Mouse (Mus musculus) stomach, embryonic 15.5 days (tissue): ENCODE measurements around the gene Olfr1211. TPM values are rescaled to one million over a fixed set of nuclear protein-coding genes. Genes with fewer than 3 reads are reported as not detected.

Experiments
- ATAC-seq: fragments of 200-750 bp; cut with Nextera tagmentation; 2 replicates; pipeline ENCODE4 v1.8.0; 2017; ENCODE audit warnings: low read depth, moderate number of reproducible peaks, moderate TSS enrichment; ENCODE audit not compliant: insufficient read depth, low FRiP score
- H3K27ac ChIP-seq: fragments of 300-500 bp; sonication (generic); 2 replicates; pipeline ENCODE4 v1.5.1; 2015; ENCODE audit warnings: mild to moderate bottlenecking, inconsistent platforms
- H3K27me3 ChIP-seq: fragments of 300-500 bp; sonication (generic); replicated peaks from 2 replicates; pipeline ENCODE4 v1.6.1; 2015; ENCODE audit warnings: inconsistent platforms
- H3K36me3 ChIP-seq: fragments of 300-500 bp; sonication (generic); 2 replicates; pipeline ENCODE4 v1.6.1; 2015; ENCODE audit warnings: inconsistent platforms
- H3K4me1 ChIP-seq: fragments of 300-500 bp; sonication (generic); 2 replicates; pipeline ENCODE4 v1.6.1; 2015; ENCODE audit warnings: inconsistent platforms
- H3K4me2 ChIP-seq: fragments of 300-500 bp; sonication (generic); 2 replicates; pipeline ENCODE4 v1.6.1; 2015; ENCODE audit warnings: mild to moderate bottlenecking, inconsistent platforms
- H3K4me3 ChIP-seq: fragments of 300-500 bp; sonication (generic); replicated peaks from 2 replicates; pipeline ENCODE4 v1.5.1; 2015; ENCODE audit warnings: inconsistent platforms
- H3K9ac ChIP-seq: fragments of 300-500 bp; sonication (generic); 2 replicates; pipeline ENCODE4 v1.6.1; 2015; ENCODE audit warnings: inconsistent platforms
- H3K9me3 ChIP-seq: fragments of 300-500 bp; sonication (generic); 2 replicates; pipeline ENCODE4 v1.6.1; 2016; ENCODE audit warnings: inconsistent platforms
- WGBS: fragments of 180-500 bp; shearing (Covaris S2); methylation state at CpG from one replicate; pipeline ENCODE4 v1.1.7; 2015; 5-methylcytosine and 5-hydroxymethylcytosine counted together
- polyA plus RNA-seq: library from polyadenylated mRNA; unstranded; fragments of >200 nt; fragmentation: Nextera tagmentation; extraction: Ambion mirVana; gene quantifications from 2 replicates; pipeline ENCODE4 v1.2.1, GENCODE M21; 2015

Olfr1211 gene
- polyA plus RNA-seq: not detected in 2 replicates

- no peak within 1 kb of the TSS for H3K4me3 ChIP-seq
- no peaks in the 10 kb centered on the region for H3K9me3 ChIP-seq
- ATAC-seq: no peak
- no peaks in the 10 kb centered on the region for H3K36me3 ChIP-seq
- H3K27ac ChIP-seq: no peak within 1 kb of the TSS
- no peaks in the 10 kb centered on the region for H3K27me3 ChIP-seq
- WGBS: 77% methylated on average over 1 of the region's 1 CpGs
- no peaks in the 10 kb centered on the region for H3K4me1 ChIP-seq
- H3K9ac ChIP-seq: no peak within 1 kb of the TSS
- H3K4me2 ChIP-seq: no peak within 1 kb of the TSS
Observed at GRCm38 (mm10) chr2:88938011-88938410, at the start of gene Olfr1211. TSS of gene Olfr1211 (minus strand) at chr2:88938111.

DNA sequence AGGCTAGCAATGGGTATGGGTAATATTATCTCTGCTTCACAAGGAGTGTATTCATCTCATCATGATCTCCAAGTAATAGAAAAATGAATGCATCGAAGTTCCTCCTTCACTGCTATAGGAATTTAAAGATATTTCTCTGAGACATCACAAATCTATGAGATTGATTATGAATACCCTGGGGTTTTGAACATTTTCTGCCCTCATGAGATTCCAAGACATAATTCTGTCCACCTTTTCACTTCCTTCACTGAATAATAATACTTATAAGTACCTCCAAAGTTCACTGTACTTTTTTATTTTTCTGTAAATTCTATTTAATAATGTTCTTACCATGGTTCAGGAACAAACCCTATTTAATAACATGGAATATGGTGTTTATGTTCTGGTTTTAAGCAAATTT lies 42.3 kb upstream of the Olfr1211 start, which contains the start of gene Gm13762:
Gene Gm13762, minus strand, starts transcription at position 101 of the 400 bp plus-strand sequence.
- H3K36me3 ChIP-seq: no peaks in the 10 kb centered on the region
- H3K9me3 ChIP-seq: no peaks in the 10 kb centered on the region
- H3K4me3 ChIP-seq: no peak within 1 kb of the TSS
- no peak within 1 kb of the TSS for H3K9ac ChIP-seq
- no peak within 1 kb of the TSS for H3K27ac ChIP-seq
- H3K4me2 ChIP-seq: no peak within 1 kb of the TSS
- H3K27me3 ChIP-seq: no peaks in the 10 kb centered on the region
- ATAC-seq: no peak
- 74% methylated on average over 1 of the region's 1 CpGs for WGBS
- no peaks in the 10 kb centered on the region for H3K4me1 ChIP-seq

- no peak for ATAC-seq
- no peaks in the 10 kb centered on the region for H3K9me3 ChIP-seq
- H3K9ac ChIP-seq: no peak within 1 kb of the TSS
- H3K4me1 ChIP-seq: no peaks in the 10 kb centered on the region
- no peak within 1 kb of the TSS for H3K27ac ChIP-seq
- no peaks in the 10 kb centered on the region for H3K27me3 ChIP-seq
- no peaks in the 10 kb centered on the region for H3K36me3 ChIP-seq
- no peak within 1 kb of the TSS for H3K4me2 ChIP-seq
- H3K4me3 ChIP-seq: no peak within 1 kb of the TSS
Observed at GRCm38 (mm10) chr2:88953669-88954068, 15.8 kb upstream of the Olfr1211 start, which contains the start of gene Olfr1212. TSS of gene Olfr1212 (plus strand) at chr2:88953969.

DNA sequence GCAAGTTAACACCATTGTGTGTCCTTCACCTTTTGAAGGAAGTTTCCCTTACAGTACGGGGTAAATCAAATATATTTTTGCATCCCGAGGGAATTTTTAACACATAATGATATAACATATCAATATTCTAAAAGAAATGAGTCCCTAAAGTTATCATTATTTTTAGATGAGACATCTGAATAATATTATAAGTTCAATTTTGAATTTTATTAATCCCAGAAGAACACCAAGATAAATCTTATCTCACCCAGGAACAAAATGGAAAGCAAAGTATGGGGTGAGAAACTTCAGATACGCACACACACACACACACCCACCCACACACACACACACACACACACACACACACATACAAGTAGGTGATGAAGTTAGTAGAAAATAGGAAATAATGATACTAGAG lies 22.9 kb downstream of the Olfr1211 start, which contains the start of gene Olfr1209:
Gene Olfr1209, minus strand, starts transcription at position 101 of the 400 bp plus-strand sequence.
- Histone ChIP-seq H3K9me3 (no peaks in the 10 kb centered on the region), H3K36me3 (no peaks in the 10 kb centered on the region)

DNA sequence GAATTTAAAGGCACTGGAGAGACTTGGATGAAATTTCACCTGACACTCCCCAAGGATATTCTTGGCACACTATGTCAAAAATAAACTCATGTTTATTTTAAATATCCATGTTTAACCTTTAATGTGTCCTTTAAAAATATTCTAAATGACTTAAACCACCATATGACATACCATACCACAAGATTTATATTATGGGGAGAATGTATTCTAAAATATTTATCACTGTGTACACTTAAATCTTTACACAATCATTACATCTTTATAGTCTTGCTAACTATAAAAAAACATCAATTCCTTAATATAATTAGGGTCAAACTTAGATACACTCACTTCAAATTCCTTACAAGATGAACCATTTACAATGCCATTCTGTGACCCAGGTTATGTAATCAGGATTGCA lies 35.7 kb downstream of the Olfr1211 start, which contains the start of gene Olfr1208:
Gene Olfr1208, minus strand, starts transcription at position 101 of the 400 bp plus-strand sequence.
- H3K4me2 ChIP-seq: no peak within 1 kb of the TSS
- no peaks in the 10 kb centered on the region for H3K36me3 ChIP-seq
- H3K27ac ChIP-seq: no peak within 1 kb of the TSS
- H3K9me3 ChIP-seq: no peaks in the 10 kb centered on the region
- H3K4me3 ChIP-seq: no peak within 1 kb of the TSS
- no peaks in the 10 kb centered on the region for H3K4me1 ChIP-seq
- H3K9ac ChIP-seq: no peak within 1 kb of the TSS
- H3K27me3 ChIP-seq: no peaks in the 10 kb centered on the region
- no peak for ATAC-seq

More for the DNA sequence above, 22.9 kb downstream of the Olfr1211 start, which contains the start of gene Olfr1209:
- H3K9ac ChIP-seq: no peak within 1 kb of the TSS
- H3K4me3 ChIP-seq: no peak within 1 kb of the TSS
- WGBS: 83% methylated on average over 3 of the region's 3 CpGs
- H3K4me2 ChIP-seq: no peak within 1 kb of the TSS
- no peak for ATAC-seq
- no peaks in the 10 kb centered on the region for H3K4me1 ChIP-seq
- no peaks in the 10 kb centered on the region for H3K27me3 ChIP-seq
- no peak within 1 kb of the TSS for H3K27ac ChIP-seq

Other genes with a start within 250 kb of the Olfr1211 start
- not detected in 2 replicates for gene Olfr1195, start 248.9 kb downstream of the Olfr1211 start, polyA plus RNA-seq
- gene Olfr1196, start 233.5 kb downstream of the Olfr1211 start, polyA plus RNA-seq: not detected in 2 replicates
- gene Olfr1197, start 205.7 kb downstream of the Olfr1211 start, polyA plus RNA-seq: not detected in 2 replicates
- not detected in 2 replicates for gene Olfr1198, start 186.7 kb downstream of the Olfr1211 start, polyA plus RNA-seq
- gene Olfr1199, start 177.6 kb downstream of the Olfr1211 start, polyA plus RNA-seq: not detected in 2 replicates
- gene Olfr1200, start 167.6 kb downstream of the Olfr1211 start, polyA plus RNA-seq: not detected in 2 replicates
- not detected in 2 replicates for gene Olfr1201, start 145.1 kb downstream of the Olfr1211 start, polyA plus RNA-seq
- gene Olfr1202, start 123.6 kb downstream of the Olfr1211 start, polyA plus RNA-seq: not detected in 2 replicates
- not detected in 2 replicates for gene Olfr1205, start 108.4 kb downstream of the Olfr1211 start, polyA plus RNA-seq
- gene Olfr1204, start 88.8 kb downstream of the Olfr1211 start, polyA plus RNA-seq: not detected in 2 replicates
- not detected in 2 replicates for gene Olfr1206, start 74.9 kb downstream of the Olfr1211 start, polyA plus RNA-seq
- gene Olfr1208, start 35.8 kb downstream of the Olfr1211 start, polyA plus RNA-seq: not detected in 2 replicates
- gene Olfr1209, start 23.0 kb downstream of the Olfr1211 start, polyA plus RNA-seq: not detected in 2 replicates
- not detected in 2 replicates for gene Olfr1212, start 15.9 kb upstream of the Olfr1211 start, polyA plus RNA-seq
- gene Gm13762, start 42.2 kb upstream of the Olfr1211 start, polyA plus RNA-seq: not detected in 2 replicates
- not detected in 2 replicates for gene Olfr1214, start 54.5 kb upstream of the Olfr1211 start, polyA plus RNA-seq
- gene Olfr1215, start 68.9 kb upstream of the Olfr1211 start, polyA plus RNA-seq: not detected in 2 replicates
- gene Olfr1216, start 80.2 kb upstream of the Olfr1211 start, polyA plus RNA-seq: not detected in 2 replicates
- not detected in 2 replicates for gene Olfr1217, start 94.0 kb upstream of the Olfr1211 start, polyA plus RNA-seq
- not detected in 2 replicates for gene Olfr1218, start 123.1 kb upstream of the Olfr1211 start, polyA plus RNA-seq
- not detected in 2 replicates for gene Olfr1219, start 145.4 kb upstream of the Olfr1211 start, polyA plus RNA-seq
- not detected in 2 replicates for gene Olfr1220, start 168.7 kb upstream of the Olfr1211 start, polyA plus RNA-seq
- gene Olfr1221, start 179.2 kb upstream of the Olfr1211 start, polyA plus RNA-seq: not detected in 2 replicates
- gene Olfr1222, start 194.9 kb upstream of the Olfr1211 start, polyA plus RNA-seq: not detected in 2 replicates
- not detected in 2 replicates for gene Olfr1223, start 213.4 kb upstream of the Olfr1211 start, polyA plus RNA-seq
- not detected in 2 replicates for gene Olfr1224-ps1, start 226.0 kb upstream of the Olfr1211 start, polyA plus RNA-seq
- gene Olfr1225, start 236.6 kb upstream of the Olfr1211 start, polyA plus RNA-seq: not detected in 2 replicates